Mouse (Mus musculus) common myeloid progenitor, adult 5-6 weeks (primary cell): ENCODE measurements at regions not wholly inside any gene's neighbourhood (a gene's known extent, or its start where the extent isn't known, plus 50 kb on each side); places are given as distances from the start of the nearest gene placed in this dataset.

Experiments used
- ATAC-seq: replicated peaks from 2 replicates; pipeline ENCODE4 v1.8.0; 2016; ENCODE audit warnings: low read depth, mild to moderate bottlenecking, moderate TSS enrichment, inconsistent platforms; ENCODE audit not compliant: poor library complexity, severe bottlenecking

DNA sequence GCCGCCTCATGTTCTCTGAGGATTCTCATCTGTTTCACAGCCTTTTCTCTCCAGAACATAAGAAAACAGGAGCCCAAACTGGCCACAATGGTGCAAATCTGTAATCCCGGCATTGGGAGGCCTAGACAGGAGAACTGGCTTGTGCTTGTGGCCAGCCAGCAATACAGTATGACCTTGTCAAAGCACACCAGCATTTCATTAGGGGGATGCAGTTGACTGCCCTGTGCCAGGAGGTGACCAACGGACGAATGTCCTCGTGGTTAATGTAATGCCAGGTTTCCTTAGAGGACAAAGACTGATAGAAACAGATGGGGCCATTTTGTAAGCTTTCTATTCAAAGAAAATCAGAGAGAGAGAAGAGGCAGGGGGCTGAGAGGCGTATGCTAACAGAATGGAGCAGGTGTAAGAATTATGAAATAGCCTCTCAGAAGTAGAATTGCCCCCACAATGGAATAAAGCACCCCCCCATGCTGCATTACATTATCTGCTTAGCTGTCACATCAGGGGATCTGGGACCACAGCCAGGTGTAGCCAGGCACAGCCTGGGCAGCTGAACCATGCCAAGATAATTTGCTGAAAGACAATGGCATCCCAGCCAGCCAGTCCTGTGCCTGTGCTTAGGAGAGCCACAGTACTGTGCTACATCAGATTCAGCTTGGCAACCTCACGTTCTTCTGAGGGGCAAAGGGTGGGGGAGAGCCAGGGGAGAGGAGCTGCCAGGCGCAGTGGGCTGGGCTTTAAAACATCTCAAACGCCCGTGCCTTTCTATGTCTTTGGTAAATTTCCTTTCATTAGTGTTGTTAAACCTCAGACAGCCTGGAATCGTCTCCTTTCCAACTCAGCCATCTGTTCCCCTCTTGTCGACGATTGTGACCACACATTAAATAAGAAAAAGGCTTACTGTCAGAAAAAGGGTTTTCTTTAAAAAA, 167.9 kb downstream of the Gm19410 start:
- no peak for ATAC-seq

DNA sequence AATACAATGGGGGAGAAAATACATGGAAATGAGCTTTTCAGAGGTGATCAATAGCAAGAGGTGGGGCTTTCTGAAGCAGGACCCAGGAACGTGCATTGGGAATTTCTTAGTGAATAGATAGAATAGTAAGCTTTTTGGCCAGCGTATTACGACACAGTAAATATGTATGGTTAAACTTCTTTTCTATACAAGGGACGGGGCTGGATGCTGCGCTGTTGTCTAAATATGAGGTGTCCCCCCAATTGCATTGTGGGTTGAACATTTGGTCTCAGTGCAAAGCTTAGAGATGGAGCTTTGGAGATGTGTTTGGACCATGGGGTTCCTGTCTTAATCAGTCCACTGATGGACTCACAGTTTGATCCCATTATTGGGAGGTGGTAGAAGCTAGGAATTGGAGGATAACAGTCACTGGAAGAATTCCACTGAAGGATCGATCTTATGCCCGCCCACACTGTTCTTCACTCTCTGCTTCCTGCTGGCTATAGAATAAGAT, 168.6 kb downstream of the Gm19410 start:
- ATAC-seq = no peak

DNA sequence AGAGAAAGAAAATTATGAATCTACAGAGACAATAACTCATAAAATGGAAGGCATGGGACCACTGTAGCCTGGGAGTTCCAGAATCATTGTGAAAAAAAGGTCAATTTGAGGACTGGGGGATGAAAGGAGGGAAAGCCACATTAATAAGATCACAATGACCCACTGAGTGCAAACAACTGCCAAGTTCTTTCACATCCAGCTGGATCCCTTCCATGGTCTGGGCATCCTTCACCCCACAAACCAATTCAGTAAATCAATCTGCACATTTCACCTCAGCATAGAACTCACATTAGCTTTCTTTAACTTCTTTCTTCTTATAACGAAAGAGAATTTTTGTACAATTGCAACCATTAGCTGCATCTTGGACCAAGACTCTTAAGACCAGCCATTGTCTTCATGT, 169.4 kb downstream of the Gm19410 start:
- ATAC-seq = no peak

DNA sequence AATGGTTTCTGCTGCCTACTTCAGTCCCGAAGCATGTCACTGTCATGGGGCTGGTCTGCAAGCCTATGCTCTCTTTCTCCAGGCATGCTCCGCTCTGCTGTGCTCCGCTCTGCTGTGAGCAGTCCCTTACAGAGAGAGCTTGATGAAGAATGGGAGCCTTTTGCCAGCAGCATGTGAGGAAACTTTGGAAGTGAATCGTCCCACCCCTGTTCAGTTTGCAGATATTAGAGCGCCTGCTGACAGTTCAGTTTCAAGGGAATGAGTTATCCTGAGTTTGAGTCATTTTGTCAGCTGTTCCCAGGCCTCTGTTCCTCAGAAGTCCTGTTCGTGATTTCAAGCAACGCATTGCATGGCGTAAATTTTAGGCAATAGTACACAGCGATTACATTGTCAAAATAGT, 173.6 kb downstream of the Gm19410 start:
- no peak for ATAC-seq

DNA sequence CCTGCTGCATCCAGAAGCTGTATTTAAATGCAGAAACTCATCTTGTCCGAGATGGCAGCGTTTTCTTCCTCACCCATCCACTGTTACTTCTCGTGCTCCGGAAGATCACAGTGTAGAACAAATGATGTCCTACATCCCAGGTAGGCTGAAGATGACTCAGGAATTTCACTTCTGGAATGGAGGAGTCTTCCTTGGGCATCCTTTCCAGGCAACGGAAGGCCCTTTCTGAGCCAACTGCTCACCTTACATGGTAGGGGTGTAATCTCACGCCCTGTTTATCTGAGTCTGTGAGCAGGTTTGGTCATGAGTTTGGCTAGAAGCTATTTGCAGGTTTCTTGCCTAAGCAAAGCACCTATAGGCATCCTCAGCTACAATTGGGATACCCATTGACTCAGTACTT, 176.9 kb downstream of the Gm19410 start:
- no peak for ATAC-seq

DNA sequence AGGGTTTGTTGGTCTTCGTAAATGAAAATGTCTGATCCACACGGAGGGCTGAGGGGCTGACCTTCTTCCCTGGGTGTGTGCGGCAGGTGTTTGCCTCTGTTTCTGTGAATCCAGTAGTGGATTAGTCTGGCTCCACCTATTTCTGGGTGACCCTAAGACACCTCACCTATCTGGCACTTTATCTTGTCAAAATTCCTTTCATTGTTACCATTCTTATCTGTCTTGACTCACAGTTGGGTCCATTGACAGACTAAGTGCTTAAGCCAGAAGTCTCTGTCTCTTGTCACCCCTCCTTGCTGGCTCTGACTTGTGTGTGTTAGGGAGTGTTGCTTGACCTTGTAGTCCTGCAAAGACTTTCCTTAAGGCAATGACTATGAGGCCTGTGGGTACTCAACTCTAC, 178.1 kb downstream of the Gm19410 start:
- ATAC-seq = no peak

DNA sequence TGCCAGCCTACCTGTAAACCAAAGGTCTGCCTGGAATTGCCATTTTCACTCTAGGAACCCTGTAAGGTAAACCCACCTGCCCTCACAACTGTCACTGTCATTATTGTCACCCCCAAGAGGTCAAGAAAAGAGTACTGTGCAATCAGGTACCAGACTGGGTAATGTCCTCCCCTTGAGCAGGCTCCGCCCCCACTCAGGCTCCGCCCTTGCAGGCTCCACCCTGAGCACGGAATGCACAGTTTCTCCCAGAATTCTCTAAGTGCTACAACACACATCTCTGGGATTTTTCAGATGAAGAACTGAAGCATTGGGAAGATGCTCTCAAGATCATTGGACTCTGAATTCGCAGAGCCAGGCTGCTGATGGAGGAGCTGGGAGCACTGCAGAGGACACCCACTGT, 178.9 kb downstream of the Gm19410 start:
- no peak for ATAC-seq

DNA sequence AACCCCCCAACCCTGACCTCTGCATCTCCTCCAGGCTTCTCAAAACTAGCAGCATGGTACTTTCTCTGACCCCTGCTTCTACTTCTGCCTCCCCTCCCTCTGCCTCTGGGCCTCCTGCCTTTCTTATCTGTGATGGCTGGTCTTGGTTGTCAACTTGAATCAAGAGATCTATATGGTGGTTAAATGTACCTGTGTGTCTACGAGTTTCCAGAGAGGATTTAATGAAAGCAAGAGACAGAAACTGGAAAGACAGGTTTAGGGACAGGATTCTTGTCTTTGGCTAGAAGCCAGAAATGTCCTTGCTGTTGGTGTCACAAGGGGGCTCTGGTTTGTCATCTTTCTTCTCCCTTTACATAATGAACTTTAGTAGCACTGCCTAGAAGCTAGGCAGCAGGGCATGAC, 180.9 kb downstream of the Gm19410 start:
- ATAC-seq = no peak

DNA sequence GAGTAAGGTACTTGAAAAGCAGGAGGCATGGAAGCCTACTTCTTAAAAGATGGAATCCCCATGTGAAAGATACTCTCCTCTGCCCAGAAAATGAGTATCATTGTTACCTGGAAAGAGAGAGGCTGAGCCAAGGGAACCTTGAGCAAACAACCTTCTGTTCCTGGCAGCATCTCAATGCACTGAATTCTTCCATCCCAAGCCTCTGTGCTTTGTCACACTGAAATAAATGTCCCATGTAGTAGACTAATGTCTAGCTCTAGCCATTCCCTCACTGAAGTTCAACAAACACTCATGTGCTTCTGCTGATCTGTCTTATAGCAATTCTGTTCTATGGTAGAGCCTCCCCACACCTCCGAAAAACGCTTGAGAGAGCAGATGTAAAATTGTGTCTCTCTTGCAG, 182.6 kb downstream of the Gm19410 start:
- no peak for ATAC-seq

DNA sequence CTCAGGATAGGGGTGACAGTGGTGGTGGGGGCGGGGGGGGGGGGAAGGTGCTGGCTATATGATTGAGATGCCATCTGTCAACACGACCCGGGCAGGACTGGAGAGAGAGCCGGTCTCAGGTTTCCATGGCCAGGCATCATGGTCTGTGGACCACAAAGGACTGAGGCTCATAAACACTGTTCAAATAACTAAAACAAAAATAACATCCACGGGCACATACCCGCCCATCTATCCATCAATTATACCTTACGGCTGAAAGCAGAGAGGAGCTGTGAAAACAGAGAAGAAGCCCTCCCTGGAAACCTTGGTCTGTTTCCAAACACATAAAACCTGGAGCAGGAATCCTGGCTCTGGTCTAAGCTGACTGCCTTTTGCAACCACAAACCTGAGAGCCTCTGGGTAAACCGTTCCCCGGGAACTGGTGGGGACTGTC, 183.2 kb downstream of the Gm19410 start:
- no peak for ATAC-seq

DNA sequence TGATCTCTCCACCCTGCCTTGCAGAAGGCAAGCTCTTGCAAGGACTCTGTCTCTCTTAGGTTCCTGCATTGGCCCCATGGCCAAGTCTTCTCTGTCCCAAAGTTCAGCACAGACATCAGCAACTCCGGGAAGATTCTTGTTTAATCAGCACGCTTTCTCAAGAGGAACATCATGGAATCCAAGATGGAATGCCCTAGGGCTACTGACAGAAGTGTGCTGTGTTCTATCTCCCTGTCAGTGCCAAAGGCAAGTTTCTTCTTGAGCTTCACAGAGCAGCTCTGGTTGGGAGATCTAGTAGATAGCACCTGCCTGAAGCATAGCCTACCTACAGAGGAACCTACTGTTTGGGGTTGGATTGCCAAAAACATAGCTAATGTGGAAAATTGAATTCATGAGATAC, 189.9 kb downstream of the Gm19410 start:
- no peak for ATAC-seq

DNA sequence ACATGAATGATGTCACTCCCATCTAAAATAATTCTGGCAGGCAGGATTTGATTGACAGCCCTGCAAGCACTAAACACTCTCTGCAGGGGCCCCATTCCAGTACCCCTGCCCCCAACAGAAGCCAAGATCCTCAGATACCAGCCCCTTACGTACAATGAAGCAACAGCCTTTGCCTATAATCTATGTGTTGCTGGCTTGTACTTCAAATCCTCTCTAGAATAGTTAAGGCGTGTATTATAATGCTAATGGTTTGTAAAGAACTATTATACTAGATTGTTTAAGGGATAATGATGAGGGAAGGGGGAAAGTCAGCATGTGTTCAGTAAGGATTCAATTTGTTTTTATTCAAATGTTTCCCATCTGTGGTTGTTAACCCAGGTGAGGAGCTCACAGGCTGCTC, 190.7 kb downstream of the Gm19410 start:
- no peak for ATAC-seq

DNA sequence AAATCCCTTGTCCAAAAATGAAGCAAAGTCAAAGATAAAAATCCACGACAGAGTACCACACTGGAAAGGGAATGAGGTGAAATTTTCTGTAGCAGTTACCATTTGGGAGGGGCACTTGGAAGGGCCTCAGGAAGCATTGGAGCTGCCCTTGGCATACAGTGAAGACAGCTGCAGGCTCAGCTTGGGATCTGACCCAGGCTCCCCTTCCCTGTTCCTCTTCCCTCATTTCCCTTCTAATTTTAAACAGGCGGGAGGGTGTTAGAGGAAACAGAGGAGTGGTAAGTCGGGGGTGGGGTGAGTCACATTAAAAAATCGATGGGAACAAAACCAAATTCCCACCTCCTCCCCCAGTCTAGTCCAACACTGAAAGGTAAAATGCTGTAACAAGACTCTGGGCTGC, 193.6 kb downstream of the Gm19410 start:
- no peak for ATAC-seq

DNA sequence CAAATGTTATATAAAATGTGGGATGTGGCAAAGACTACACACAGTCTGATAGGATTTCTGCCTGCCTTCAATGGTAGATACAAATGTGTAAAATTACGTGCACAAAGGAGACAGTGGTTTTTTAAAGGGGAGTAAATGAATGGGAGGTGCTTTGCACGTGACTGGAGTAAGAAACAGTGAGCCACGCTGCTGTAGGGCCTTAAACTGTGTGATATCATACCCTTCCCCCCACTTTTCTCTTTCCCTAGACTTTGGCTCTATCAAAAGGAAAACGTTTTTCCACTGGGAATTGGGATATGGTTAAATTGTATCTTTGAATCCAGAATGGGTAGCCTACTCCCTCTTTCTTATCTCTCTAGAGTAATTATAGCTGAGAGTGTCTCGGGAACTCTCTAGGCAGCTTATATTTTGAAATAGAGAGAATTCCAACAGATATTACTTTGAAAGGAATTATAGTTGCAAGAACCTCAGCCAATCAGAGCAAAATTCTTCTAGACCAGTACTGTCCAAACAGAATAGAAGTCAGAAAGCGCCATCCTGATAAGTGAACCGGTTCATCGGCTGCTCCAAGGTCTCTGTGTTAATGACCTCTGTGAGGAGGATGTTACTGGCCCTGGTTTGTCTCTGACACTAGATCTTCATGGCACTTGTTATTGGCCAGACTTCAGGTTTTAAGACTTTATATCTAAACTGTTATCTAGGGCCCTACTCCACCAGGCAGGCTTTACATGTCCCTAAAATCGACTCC, 195.5 kb downstream of the Gm19410 start:
- ATAC-seq = no peak

DNA sequence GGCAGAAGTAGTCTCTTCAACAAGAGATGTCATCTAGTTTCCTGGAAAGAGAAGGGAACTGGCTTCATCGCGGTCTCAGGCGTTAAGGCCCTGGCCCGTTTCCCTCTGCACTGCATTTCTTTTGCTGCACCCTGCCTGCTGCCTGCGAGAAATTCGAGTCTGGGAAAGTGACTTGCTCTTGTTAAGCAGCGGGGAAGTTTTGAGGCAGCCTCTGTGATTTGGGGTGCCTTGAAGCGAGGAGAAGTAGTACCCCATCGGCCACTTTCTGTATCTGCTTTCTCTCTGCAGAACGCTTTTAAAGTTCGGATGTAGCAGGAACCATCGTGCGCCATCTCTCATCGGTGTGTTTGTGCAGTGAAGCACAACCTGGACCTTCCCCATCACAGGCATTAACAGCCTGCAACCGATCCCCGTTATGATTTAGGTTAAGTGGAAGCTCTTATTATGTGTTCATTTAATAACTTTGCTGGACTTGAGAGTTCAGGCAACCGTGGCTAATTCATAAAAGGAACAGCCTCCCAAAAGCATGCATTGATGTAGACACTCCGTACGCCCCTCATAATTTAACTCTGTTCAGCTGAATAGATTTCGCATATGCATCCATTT, 196.1 kb downstream of the Gm19410 start:
- ATAC-seq = no peak

DNA sequence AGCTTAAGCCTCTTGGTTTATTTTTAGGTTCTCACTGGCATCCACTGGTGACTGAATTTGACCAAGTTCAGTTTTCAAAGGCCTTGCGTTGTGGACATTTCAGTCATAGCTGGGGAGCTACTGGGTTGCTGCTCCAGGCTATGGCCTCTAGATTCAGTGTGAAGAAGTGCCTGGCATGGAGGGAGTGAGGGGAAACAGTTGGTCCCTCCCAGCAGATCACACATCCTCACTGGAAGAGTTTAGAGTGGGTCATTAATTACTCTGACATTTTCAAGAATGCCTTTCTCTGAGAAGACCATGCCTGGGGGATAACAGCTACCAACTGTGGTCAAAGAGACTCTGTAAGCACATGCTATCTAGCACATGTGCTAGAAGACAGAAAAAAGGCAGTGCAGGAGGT, 199.3 kb downstream of the Gm19410 start:
- ATAC-seq = no peak

DNA sequence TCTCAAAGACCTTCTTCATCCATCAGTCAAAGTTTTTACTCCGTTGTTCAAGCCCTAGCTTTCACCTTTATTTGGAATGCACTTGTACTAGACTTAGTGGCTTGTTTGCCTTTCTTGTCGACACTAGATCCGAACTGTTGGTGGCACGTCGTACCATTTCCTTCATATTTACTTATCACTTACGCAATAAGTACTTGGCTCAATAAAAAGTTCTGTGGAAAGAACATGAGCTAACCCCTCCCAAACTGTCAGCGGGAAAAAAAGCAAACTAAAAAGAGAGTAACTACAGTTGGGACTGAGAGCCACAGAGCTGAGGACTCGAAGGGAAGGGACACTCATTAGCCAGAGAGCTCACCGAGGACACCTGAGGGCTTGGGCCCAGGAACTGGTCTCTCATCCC, 202.8 kb downstream of the Gm19410 start:
- ATAC-seq = no peak

DNA sequence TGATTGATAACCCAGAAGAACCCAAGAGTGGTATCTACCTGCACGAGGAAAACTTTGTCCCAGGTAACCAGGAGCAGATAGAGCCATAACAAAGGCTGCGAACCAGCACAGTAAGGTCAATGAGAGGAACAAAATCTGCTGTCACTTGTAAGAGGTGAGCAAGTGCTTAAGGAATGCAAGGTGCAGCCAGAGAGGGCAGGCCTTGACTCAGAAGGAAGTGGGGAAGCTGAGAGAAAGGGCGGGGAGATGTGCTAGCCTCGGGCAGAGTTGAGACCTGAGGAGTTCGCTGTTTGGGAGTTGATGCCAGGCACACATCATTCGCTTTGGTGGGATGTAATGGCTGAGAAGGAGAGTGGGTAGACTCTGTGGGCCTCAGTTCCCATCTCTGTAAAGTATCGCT, 205.5 kb downstream of the Gm19410 start:
- ATAC-seq = no peak

DNA sequence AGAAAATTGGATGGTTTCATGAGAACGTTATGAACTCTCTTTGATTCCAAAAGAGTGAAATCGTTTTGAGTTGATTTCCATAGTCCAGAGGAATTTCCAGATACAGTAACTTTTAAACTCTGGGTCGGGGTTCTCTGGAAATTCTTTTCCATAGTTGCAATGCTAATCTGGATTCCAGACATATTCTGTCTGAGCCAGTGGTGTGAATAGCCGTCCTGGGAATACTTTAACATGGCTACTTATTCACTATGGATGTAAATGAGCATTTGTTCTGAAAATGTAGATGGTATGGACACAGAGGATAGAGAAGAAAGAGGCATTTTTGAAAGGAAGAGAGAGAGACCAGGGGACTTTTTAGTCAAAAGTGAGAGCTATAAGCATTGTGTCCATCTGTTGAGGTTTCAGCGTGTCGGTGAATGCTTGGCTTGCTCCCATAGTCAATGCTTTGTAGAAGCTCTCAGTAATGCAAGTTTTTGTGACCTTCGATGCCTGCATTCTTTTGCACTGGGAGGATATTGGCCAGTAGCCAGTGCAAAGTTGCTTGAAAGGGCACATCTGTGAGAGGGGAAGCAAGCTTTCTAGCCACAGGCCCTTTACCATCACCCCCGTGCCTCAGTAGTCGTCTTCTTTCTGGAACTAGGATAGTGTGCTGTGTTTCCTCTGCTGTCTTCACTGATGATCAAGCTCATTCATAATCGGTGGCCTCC, 208.9 kb downstream of the Gm19410 start:
- ATAC-seq = no peak

DNA sequence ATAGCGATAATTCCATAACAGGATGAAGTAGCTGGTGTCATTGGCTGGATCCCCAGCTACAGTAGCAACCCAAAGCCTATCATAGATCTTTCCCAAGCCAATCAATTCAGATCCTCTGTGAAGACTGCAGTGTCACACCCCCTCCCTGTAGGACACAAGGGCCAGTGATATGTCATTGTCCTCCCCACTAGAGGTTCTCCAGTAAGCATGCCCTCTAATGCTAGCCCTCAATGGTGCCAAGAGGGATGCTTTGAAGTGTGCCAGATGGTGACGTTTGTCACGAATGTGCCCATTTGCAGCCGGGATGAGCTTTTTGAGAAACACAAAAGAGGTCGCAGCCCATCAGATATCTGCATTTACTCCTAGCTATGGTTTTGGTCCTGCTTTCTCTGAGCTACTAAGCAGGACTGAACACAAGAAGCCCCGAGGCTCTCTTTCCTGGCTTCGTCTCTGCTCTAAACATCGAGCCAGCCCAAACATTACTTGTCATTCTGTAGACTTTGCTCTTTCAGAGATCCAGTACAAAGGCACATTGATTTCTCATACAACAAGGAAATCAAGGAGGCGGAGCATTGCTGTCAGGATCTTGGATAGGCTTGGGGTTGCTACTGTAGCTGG, 214.2 kb downstream of the Gm19410 start:
- ATAC-seq = no peak
